Mouse (Mus musculus): ENCODE data around the gene Cyba. TPM values are rescaled to one million over a fixed set of nuclear protein-coding genes. Genes with fewer than 3 reads are reported as not detected.

Gene Cyba
- polyA plus RNA-seq, 1 experiment from 2014 or later: 57.7 TPM

- H3K9ac ChIP-seq (ENCODE audit: low read length): no peak overlapping the region
- no peak overlapping the region for H3K4me2 ChIP-seq (ENCODE audit: low read depth)
- H3K4me3 ChIP-seq (ENCODE audit: low read depth, low read length): no peak overlapping the region
- H3K36me3 ChIP-seq (ENCODE audit: control insufficient read depth, insufficient read depth, low read length): peaks cover 33% of the 10 kb centered on the region
- H3K27me3 ChIP-seq (ENCODE audit: control insufficient read depth, insufficient read depth, low read length): no peaks in the 10 kb centered on the region
- no peak overlapping the region for H3K27ac ChIP-seq (ENCODE audit: low read depth, low read length)
- H3K4me1 ChIP-seq (ENCODE audit: control insufficient read depth, insufficient read depth, low read length): no peaks in the 10 kb centered on the region
- no peak for ATAC-seq (ENCODE audit: insufficient read depth, low FRiP score, low TSS enrichment)
- no peak for DNase-seq (ENCODE audit: low spot score)
- 94% methylated on average over 3 of the region's 3 CpGs for WGBS
- no peaks in the 10 kb centered on the region for H3K9me3 ChIP-seq (ENCODE audit: control insufficient read depth, low read length)
These were observed 42.0 kb downstream of the Cyba start for GRCm38 (mm10) chr8:122390758-122391157.

- no peak overlapping the region for H3K9ac ChIP-seq (ENCODE audit: low read length)
- H3K27me3 ChIP-seq (ENCODE audit: control insufficient read depth, insufficient read depth, low read length): no peaks in the 10 kb centered on the region
- DNase-seq (ENCODE audit: low spot score) (no peak), ATAC-seq (ENCODE audit: insufficient read depth, low FRiP score, low TSS enrichment) (no peak)
- no peak overlapping the region for H3K4me3 ChIP-seq (ENCODE audit: low read depth, low read length)
- H3K36me3 ChIP-seq (ENCODE audit: control insufficient read depth, insufficient read depth, low read length): peaks cover 34% of the 10 kb centered on the region
- no peak overlapping the region for H3K27ac ChIP-seq (ENCODE audit: low read depth, low read length)
- H3K4me1 ChIP-seq (ENCODE audit: control insufficient read depth, insufficient read depth, low read length): no peaks in the 10 kb centered on the region
- WGBS: 87% methylated on average over 3 of the region's 3 CpGs
- no peaks in the 10 kb centered on the region for H3K9me3 ChIP-seq (ENCODE audit: control insufficient read depth, low read length)
- no peak overlapping the region for H3K4me2 ChIP-seq (ENCODE audit: low read depth)
These were observed 43.4 kb downstream of the Cyba start for GRCm38 (mm10) chr8:122389357-122389756.

- no peaks in the 10 kb centered on the region for H3K4me1 ChIP-seq (ENCODE audit: control insufficient read depth, insufficient read depth, low read length)
- no peaks in the 10 kb centered on the region for H3K27me3 ChIP-seq (ENCODE audit: control insufficient read depth, insufficient read depth, low read length)
- no peak overlapping the region for H3K27ac ChIP-seq (ENCODE audit: low read depth, low read length)
- DNase-seq (ENCODE audit: low spot score): no peak
- no peak overlapping the region for H3K9ac ChIP-seq (ENCODE audit: low read length)
- H3K36me3 ChIP-seq (ENCODE audit: control insufficient read depth, insufficient read depth, low read length): peaks cover 23% of the 10 kb centered on the region
- ATAC-seq (ENCODE audit: insufficient read depth, low FRiP score, low TSS enrichment): no peak
- H3K4me2 ChIP-seq (ENCODE audit: low read depth): no peak overlapping the region
- no peak overlapping the region for H3K4me3 ChIP-seq (ENCODE audit: low read depth, low read length)
- 88% methylated on average over 4 of the region's 4 CpGs for WGBS
- H3K9me3 ChIP-seq (ENCODE audit: control insufficient read depth, low read length): no peaks in the 10 kb centered on the region
These were observed 49.7 kb downstream of the Cyba start for GRCm38 (mm10) chr8:122383039-122383438.

- Histone ChIP-seq H3K9ac (ENCODE audit: low read length) (peak within 1 kb of the TSS; percentile 92), H3K27ac (ENCODE audit: low read depth, low read length) (peak within 1 kb of the TSS; percentile 79), H3K4me2 (ENCODE audit: low read depth) (peak within 1 kb of the TSS; percentile 84), H3K4me1 (ENCODE audit: control insufficient read depth, insufficient read depth, low read length) (peaks cover 6% of the 10 kb centered on the region; the same call in 1 of the 2 replicates), H3K9me3 (ENCODE audit: control insufficient read depth, low read length) (no peaks in the 10 kb centered on the region), H3K27me3 (ENCODE audit: control insufficient read depth, insufficient read depth, low read length) (no peaks in the 10 kb centered on the region), H3K36me3 (ENCODE audit: control insufficient read depth, insufficient read depth, low read length) (no peaks in the 10 kb centered on the region; the same call in 1 of the 2 replicates), H3K4me3 (ENCODE audit: low read depth, low read length) (peak within 1 kb of the TSS; percentile 97)
- peak; percentile 100 for DNase-seq (ENCODE audit: low spot score)
- under 1% methylated on average over 93 of the region's 107 CpGs for WGBS
- ATAC-seq (ENCODE audit: insufficient read depth, low FRiP score, low TSS enrichment): peak; percentile 79
These were observed 56.1 kb downstream of the Cyba start, which contains the start of gene Zc3h18 for GRCm38 (mm10) chr8:122376365-122377231. Gene Zc3h18, plus strand, starts transcription at chr8:122376609.

GRCm38 (mm10) chr8:122375751-122376364 is 56.9 kb downstream of the Cyba start:
- no peaks in the 10 kb centered on the region for H3K27me3 ChIP-seq (ENCODE audit: control insufficient read depth, insufficient read depth, low read length)
- no peaks in the 10 kb centered on the region for H3K9me3 ChIP-seq (ENCODE audit: control insufficient read depth, low read length)
- H3K9ac ChIP-seq (ENCODE audit: low read length): no peak overlapping the region
- no peak overlapping the region for H3K27ac ChIP-seq (ENCODE audit: low read depth, low read length)
- peak overlapping the region; percentile 40 for H3K4me2 ChIP-seq (ENCODE audit: low read depth)
- peak overlapping the region; percentile 97 for H3K4me3 ChIP-seq (ENCODE audit: low read depth, low read length)
- H3K36me3 ChIP-seq (ENCODE audit: control insufficient read depth, insufficient read depth, low read length): no peaks in the 10 kb centered on the region; the same call in 1 of the 2 replicates
- DNase-seq (ENCODE audit: low spot score) (no peak), ATAC-seq (ENCODE audit: insufficient read depth, low FRiP score, low TSS enrichment) (no peak; the same call in none of the 2 replicates)
- peaks cover 6% of the 10 kb centered on the region; the same call in 1 of the 2 replicates for H3K4me1 ChIP-seq (ENCODE audit: control insufficient read depth, insufficient read depth, low read length)
- 25% methylated on average over 12 of the region's 13 CpGs for WGBS

GRCm38 (mm10) chr8:122375320-122375719 is 57.4 kb downstream of the Cyba start:
- Histone ChIP-seq H3K9me3 (ENCODE audit: control insufficient read depth, low read length) (no peaks in the 10 kb centered on the region), H3K4me1 (ENCODE audit: control insufficient read depth, insufficient read depth, low read length) (peaks cover 6% of the 10 kb centered on the region; the same call in 1 of the 2 replicates), H3K27ac (ENCODE audit: low read depth, low read length) (no peak overlapping the region), H3K27me3 (ENCODE audit: control insufficient read depth, insufficient read depth, low read length) (no peaks in the 10 kb centered on the region), H3K9ac (ENCODE audit: low read length) (no peak overlapping the region), H3K4me3 (ENCODE audit: low read depth, low read length) (no peak overlapping the region), H3K36me3 (ENCODE audit: control insufficient read depth, insufficient read depth, low read length) (no peaks in the 10 kb centered on the region; the same call in 1 of the 2 replicates), H3K4me2 (ENCODE audit: low read depth) (peak overlapping the region; percentile 40; the same call in 1 of the 2 replicates)
- WGBS: 96% methylated on average over 7 of the region's 7 CpGs
- ATAC-seq (ENCODE audit: insufficient read depth, low FRiP score, low TSS enrichment) (no peak; the same call in 1 of the 2 replicates), DNase-seq (ENCODE audit: low spot score) (no peak)

Small RNA genes lying within 50 kb of the gene (microRNA-seq; reads per million reads assigned to microRNA genes)
- gene Gm24366: not detected

Other genes starting within 250 kb of the Cyba start
- gene Zfpm1, start 150.8 kb downstream of the Cyba start, polyA plus RNA-seq (2014; fragmentation: Nextera tagmentation; extraction: Ambion mirVana): 1.2 and 1.5 TPM in 2 replicates
- gene Trhr2, start 72.2 kb downstream of the Cyba start, polyA plus RNA-seq (2014; fragmentation: Nextera tagmentation; extraction: Ambion mirVana): not detected in 2 replicates
- 40.5 and 41.5 TPM in 2 replicates for gene Zc3h18, start 56.3 kb downstream of the Cyba start, polyA plus RNA-seq (2014; fragmentation: Nextera tagmentation; extraction: Ambion mirVana)
- gene Il17c, start 10.9 kb downstream of the Cyba start, polyA plus RNA-seq (2014; fragmentation: Nextera tagmentation; extraction: Ambion mirVana): 0.57 TPM in 1 of 2 replicates, not detected in the other
- gene Mvd, start 10.5 kb upstream of the Cyba start, polyA plus RNA-seq (2014; fragmentation: Nextera tagmentation; extraction: Ambion mirVana): 53.7 and 58.5 TPM in 2 replicates
- gene Snai3, start 27.8 kb upstream of the Cyba start, polyA plus RNA-seq (2014; fragmentation: Nextera tagmentation; extraction: Ambion mirVana): not detected in 2 replicates
- 30.1 and 31.1 TPM in 2 replicates for gene Rnf166, start 43.1 kb upstream of the Cyba start, polyA plus RNA-seq (2014; fragmentation: Nextera tagmentation; extraction: Ambion mirVana)
- 62.0 and 76.9 TPM in 2 replicates for gene Ctu2, start 43.2 kb upstream of the Cyba start, polyA plus RNA-seq (2014; fragmentation: Nextera tagmentation; extraction: Ambion mirVana)
- gene Piezo1, start 118.4 kb upstream of the Cyba start, polyA plus RNA-seq (2014; fragmentation: Nextera tagmentation; extraction: Ambion mirVana): 5.5 and 7.5 TPM in 2 replicates
- gene Cdt1, start 135.1 kb upstream of the Cyba start, polyA plus RNA-seq (2014; fragmentation: Nextera tagmentation; extraction: Ambion mirVana): 34.3 and 37.1 TPM in 2 replicates
- 219 and 243 TPM in 2 replicates for gene Aprt, start 144.0 kb upstream of the Cyba start, polyA plus RNA-seq (2014; fragmentation: Nextera tagmentation; extraction: Ambion mirVana)
- gene Galns, start 178.5 kb upstream of the Cyba start, polyA plus RNA-seq (2014; fragmentation: Nextera tagmentation; extraction: Ambion mirVana): 5.4 and 6.6 TPM in 2 replicates
- 55.6 and 59.7 TPM in 2 replicates for gene Trappc2l, start 178.7 kb upstream of the Cyba start, polyA plus RNA-seq (2014; fragmentation: Nextera tagmentation; extraction: Ambion mirVana)
- gene Pabpn1l, start 189.8 kb upstream of the Cyba start, polyA plus RNA-seq (2014; fragmentation: Nextera tagmentation; extraction: Ambion mirVana): not detected in 2 replicates